Mouse (Mus musculus) embryonic fibroblast, embryonic 13.5 days (primary cell): ENCODE measurements at regions not wholly inside any gene's neighbourhood (a gene's known extent, or its start where the extent isn't known, plus 50 kb on each side); places are given as distances from the start of the nearest gene placed in this dataset.

Experiments
- CTCF ChIP-seq: IDR thresholded peaks from 2 replicates; pipeline ENCODE4 v1.5.1; 2011; ENCODE audit warnings: mild to moderate bottlenecking, control low read depth, low read length, moderate library complexity, borderline replicate concordance; ENCODE audit not compliant: insufficient read depth
- POLR2A ChIP-seq: IDR thresholded peaks from 2 replicates; pipeline ENCODE4 v1.6.1; 2011; ENCODE audit warnings: low read depth, mild to moderate bottlenecking, control low read depth, low read length, moderate library complexity

DNA sequence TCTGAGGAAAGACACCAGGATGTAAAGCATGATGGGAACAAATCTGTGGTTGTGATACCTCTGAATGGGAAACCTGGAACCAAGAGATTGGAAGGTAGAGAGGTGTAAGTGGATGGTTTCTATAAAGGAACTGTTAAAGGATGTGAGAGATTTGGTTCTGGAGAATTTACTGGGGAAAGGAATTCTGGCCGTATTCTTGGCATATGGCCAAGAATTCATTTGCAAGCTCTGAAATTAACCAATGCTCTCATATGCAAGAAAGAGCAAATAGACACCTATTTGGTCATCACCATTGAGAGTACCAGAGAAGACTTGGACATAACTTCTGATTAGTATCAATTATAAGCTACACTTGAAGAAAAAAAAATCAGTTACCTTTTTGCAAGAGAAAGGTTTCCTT is 187.3 kb downstream of the Gm11146 start:
- TF ChIP-seq CTCF (no peak), POLR2A (no peak)
